Mouse (Mus musculus) Patski (cell line): Measurements from ENCODE around the gene Plau. TPM values are rescaled to one million over a fixed set of nuclear protein-coding genes. Genes with fewer than 3 reads are reported as not detected.

ENCODE experiments used
- ATAC-seq: fragments of 100-300 bp; one replicate; pipeline ENCODE4 v1.8.0; 2021
- CTCF ChIA-PET: fragments of 350-600 bp; sonication (Branson Sonifier 250); formaldehyde crosslinking; loops from one replicate; lab custom pipeline; 2022; ENCODE audit warnings: inconsistent platforms; lab: Charles Lee
- POLR2A ChIA-PET: fragments of 350-600 bp; sonication (Branson Sonifier 250); formaldehyde crosslinking; loops from one replicate; lab custom pipeline; 2022; ENCODE audit warnings: antibody characterized with exemption, inconsistent platforms; lab: Charles Lee
- DNase-seq: peaks from one replicate; pipeline ENCODE4 v3.0.0-alpha.2; 2011; ENCODE audit warnings: low read depth, low spot score
- H3K27me3 ChIP-seq: fragments of 371-371 bp; one replicate; pipeline ENCODE4 v1.5.1; 2021
- CTCF ChIP-seq: fragments of 100-300 bp; IDR thresholded peaks from one replicate; pipeline ENCODE4 v1.5.1; 2021
- in situ Hi-C: fragments of 300-500 bp; cut with MboI; formaldehyde crosslinking; loops from 3 replicates; pipeline ENCODE4 v1.11.1; 2018; ENCODE audit warnings: low pct_unique_long_range_greater_than_20kb, mixed read lengths
- polyA plus RNA-seq: library from polyadenylated mRNA; unstranded; gene quantifications from one replicate; pipeline ENCODE4 v1.2.3, GENCODE M21; 2021

The Plau gene
- polyA plus RNA-seq, 1 experiment from 2014 or later = 88.3 TPM

DNA sequence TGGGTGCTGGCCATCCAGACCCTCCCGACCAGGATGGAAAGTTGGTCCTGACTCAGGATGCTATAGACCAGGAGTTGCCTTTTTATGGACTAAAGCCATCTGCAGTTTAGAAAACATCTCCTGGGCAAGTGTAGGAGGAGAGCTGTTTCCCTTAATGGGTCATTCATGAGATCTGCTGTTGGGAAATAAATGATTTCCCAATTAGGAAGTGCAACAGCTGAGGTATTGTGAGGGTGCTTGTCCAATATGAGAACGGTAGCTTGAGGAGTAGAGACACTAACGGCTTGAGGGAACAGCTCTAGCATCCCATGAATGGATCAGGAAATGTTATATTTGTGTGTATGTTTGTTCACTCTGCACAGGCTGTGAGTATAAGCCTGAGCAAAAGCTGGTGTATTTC lies 6.2 kb downstream of the Plau start:
- no peak for TF ChIP-seq CTCF
- POLR2A ChIA-PET = interaction anchor here (0.8 kb wide), 1 partner anchor 21 kb away, joined by 3 read pairs; no protein-coding TSS in a partner anchor
- DNase-seq (no peak), ATAC-seq (no peak)
- CTCF ChIA-PET = interaction anchor here (1.0 kb wide), 1 partner anchor 39 kb away, joined by 3 read pairs; no protein-coding TSS in a partner anchor
- in situ Hi-C loops = no loop called here
- no peaks in the 10 kb centered on the region for H3K27me3 ChIP-seq

DNA sequence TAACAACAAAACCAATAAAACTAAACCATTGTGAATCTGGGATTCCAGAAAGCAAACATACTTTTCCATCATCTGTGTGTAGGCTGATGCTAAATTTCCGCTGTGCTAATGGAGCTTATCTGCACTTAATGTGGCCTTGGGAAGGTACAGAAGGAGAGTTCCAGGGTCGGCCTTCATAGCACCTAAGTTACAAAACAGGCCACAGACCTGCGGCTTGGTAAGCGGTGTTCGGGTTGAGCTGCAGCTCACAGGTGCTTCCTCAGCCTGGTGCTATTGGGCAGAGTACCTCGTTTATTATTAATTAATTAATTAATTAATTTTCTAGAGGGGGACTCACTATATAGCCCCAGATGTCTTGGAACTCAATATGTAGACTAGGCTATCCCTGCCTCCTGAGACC lies 7.7 kb downstream of the Plau start:
- no peak for ATAC-seq
- no peaks in the 10 kb centered on the region for H3K27me3 ChIP-seq
- POLR2A ChIA-PET = interaction anchor here (0.6 to 1.0 kb wide), 3 partner anchors 11 to 34 kb away, joined by 3 to 5 read pairs (median 3); no protein-coding TSS in a partner anchor
- DNase-seq = no peak
- CTCF ChIA-PET = interaction anchor here (1.2 kb wide), 1 partner anchor 41 kb away, joined by 6 read pairs; no protein-coding TSS in a partner anchor
- in situ Hi-C loops = no loop called here
- no peak for TF ChIP-seq CTCF

DNA sequence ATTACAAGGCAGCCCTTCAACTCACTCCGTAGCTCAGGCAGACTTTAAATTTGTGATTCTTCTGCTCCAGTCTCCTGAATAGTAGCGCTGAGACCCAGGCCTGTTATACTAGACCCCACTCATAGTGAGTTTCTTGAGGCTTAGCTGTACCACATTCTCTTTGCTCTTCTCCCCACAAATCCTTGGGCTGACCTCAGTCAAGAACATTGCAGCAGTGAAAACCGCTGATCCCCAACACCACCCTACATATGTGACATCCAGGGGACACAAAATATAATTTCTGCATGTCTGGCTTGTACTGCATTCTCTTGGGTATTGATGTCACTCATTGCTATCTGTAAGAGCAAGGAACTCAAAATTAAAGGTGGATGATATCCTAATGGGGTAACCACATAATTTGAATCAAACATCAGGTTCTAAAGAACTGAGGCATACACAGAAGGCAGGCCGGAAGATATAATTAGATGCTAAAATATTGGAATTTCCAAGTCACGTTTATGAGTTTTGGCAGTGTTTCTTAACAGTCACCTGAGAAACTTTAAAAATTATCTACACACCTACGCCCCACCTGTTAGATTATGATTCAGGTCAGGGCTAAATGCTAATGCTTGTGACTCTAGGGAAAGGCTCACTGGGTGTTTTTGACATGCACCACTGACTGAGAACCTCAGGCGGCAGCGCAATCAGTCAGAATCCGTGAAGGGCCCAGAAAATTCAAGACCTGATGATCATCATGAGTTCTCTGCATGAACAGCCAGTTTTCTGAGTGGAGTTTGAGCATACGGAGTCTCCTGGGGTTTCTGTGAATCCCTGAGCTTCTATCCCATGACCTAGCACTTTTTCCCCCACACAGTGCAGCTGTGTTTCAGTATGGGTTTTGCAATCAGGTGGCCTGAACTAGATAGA lies 8.5 kb downstream of the Plau start:
- ChIA-PET POLR2A (interaction anchor here (0.6 to 1.0 kb wide), 2 partner anchors 12 to 21 kb away, joined by 3 to 5 read pairs; no protein-coding TSS in a partner anchor), CTCF (interaction anchor here (1.2 to 2.0 kb wide), 4 partner anchors 14 to 42 kb away, joined by 3 to 6 read pairs (median 4); no protein-coding TSS in a partner anchor)
- TF ChIP-seq CTCF = no peak
- in situ Hi-C loops = no loop called here
- H3K27me3 ChIP-seq = no peaks in the 10 kb centered on the region
- no peak for ATAC-seq
- DNase-seq = no peak

DNA sequence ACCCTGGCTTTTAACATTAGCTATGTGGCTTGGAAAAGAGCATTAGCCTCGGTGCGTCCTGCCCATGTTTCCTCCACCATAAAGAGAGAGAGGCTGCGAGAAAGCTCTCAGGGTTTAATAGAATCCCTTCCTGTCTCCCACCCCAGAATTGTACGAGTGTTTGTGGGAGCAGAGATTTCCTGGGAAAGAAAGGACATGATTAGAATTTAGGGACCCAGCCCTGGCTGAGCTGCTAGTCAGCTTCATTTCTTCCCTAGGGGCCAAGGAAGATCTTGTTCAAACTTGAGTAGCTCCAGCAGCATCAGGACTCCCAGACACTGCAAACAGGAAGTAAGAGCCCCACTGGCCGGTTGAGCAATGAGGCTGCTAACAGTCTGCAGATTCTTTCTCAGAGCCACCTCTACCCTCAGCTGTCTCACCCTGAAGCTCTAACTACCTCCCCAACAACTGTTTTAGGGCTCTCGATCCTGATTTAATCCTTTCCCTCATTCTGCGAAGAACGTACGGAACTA lies 9.2 kb downstream of the Plau start:
- H3K27me3 ChIP-seq = no peaks in the 10 kb centered on the region
- CTCF ChIA-PET = interaction anchor here (1.2 to 2.0 kb wide), 4 partner anchors 13 to 43 kb away, joined by 3 to 6 read pairs (median 4); no protein-coding TSS in a partner anchor
- no peak for TF ChIP-seq CTCF
- POLR2A ChIA-PET = interaction anchor here (1.0 kb wide), 1 partner anchor 20 kb away, joined by 3 read pairs; no protein-coding TSS in a partner anchor
- DNase-seq = no peak
- no peak for ATAC-seq
- in situ Hi-C loops = no loop called here

DNA sequence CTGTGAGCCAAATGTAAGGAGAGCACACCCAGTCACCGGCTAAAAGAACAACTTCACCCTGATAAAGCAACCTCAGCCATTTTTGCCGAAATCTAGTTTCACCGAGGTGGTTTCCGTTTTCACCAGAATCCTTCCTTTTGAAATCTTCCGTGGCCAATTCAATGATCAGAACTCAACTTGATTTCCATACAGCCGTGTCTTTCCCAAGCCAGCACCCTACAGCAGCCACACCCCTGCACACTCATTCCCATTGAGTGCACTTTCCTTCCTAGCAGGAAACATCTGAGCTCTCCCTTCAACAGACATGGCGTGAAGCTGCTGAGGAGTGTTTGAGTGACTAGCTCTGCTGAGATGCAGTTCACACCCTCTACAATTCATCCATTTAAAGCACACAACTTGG lies 9.8 kb downstream of the Plau start:
- ATAC-seq (no peak), DNase-seq (no peak)
- TF ChIP-seq CTCF = no peak

DNA sequence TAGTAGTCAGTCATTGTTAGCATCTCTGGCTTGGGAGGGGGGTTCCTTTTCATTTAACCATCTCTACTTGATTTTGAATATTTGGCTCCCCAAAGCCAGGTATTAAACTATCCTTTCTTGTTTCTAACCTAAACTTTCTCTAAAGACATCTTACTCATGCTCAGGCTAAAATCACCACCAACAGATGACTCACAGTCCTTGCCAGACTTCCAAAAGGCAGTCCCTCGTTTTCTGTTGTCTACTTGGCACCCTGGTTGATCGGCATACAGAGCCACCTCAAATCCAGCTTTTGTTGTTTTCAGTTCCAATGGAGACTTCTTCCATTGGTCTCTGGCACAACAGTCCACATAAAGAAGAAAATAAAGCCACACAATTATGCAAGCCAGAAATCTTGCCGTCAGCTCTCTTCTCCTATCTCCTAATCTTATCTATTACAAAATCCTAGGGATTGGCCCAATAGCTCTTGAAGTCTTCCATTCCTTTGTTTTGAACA lies 11.2 kb downstream of the Plau start:
- CTCF ChIA-PET = no interaction called here

More for the DNA sequence above, 9.8 kb downstream of the Plau start:
- no peaks in the 10 kb centered on the region for H3K27me3 ChIP-seq
- in situ Hi-C loops = no loop called here
- ChIA-PET POLR2A (no interaction called here), CTCF (interaction anchor here (0.8 to 2.0 kb wide), 4 partner anchors 12 to 27 kb away, joined by 3 to 5 read pairs (median 4); no protein-coding TSS in a partner anchor)

DNA sequence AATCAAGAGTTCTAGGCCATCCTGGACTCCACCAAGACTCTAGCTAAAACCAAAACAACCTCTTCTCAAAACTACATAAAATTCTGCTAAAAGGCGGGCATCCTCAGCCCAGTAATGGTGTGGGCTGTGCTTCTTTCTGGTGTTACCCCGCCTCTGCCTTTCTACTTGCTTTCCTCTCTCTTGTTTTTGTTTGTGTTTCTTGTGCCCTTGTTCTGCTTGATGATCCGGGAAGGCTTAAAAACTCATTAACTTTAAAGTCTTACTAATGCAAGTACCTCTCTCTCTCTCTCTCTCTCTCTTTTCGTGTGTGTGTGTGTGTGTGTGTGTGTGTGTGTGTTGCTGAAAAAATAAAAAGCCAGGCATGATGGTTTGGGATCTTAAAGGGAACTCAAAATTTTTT lies 13.3 kb downstream of the Plau start:
- no peaks in the 10 kb centered on the region for H3K27me3 ChIP-seq
- no peak for TF ChIP-seq CTCF
- in situ Hi-C loops = no loop called here
- DNase-seq = no peak
- ATAC-seq = no peak
- POLR2A ChIA-PET = no interaction called here
- CTCF ChIA-PET = interaction anchor here (1.3 to 2.0 kb wide), 3 partner anchors 13 to 47 kb away, joined by 3 to 4 read pairs (median 3); no protein-coding TSS in a partner anchor

More for the DNA sequence above, 11.2 kb downstream of the Plau start:
- POLR2A ChIA-PET = no interaction called here
- in situ Hi-C loops = no loop called here
- H3K27me3 ChIP-seq = no peaks in the 10 kb centered on the region
- no peak for TF ChIP-seq CTCF
- DNase-seq = no peak
- no peak for ATAC-seq

DNA sequence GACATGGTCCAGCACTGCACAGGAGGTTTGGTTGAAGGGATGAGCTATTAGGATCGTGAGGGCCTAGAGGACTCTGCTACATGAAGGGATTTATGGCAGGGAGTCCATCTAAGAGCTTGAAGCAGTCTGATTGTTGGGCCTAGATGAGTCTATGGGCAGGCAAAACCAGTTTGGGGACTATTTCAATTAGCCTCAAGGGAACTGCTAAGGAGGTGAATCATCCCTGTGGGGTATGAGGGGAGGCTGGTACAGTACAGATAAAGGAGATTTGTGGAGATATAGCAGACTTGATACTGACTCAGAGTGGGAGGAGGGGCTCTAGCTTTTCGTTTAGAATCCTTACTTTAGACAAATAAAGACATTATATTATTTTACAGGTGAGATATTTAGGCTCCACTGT lies 14.0 kb downstream of the Plau start:
- ATAC-seq = no peak
- in situ Hi-C loops = no loop called here

DNA sequence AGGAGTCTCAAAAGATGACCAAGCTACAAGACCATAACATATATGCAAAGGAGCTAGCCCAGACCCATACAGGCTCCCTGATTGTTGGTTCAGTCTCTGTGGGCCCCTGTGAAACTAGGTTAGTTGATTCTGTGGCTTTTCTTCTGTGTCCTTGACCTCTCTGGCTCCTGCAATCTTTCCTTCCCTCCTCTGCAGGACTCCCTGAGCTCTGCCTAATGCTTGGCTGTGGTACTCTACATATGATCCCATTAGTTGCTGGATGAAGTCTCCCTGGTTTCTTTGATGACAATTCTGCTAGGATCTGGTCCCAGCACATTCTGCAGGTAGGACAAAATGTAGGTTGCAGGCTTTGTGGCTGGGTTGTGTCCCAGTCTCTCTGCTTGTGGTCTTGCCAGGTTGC lies 15.3 kb downstream of the Plau start:
- CTCF ChIA-PET = interaction anchor here (2.0 kb wide), 1 partner anchor 11 kb away, joined by 4 read pairs; no protein-coding TSS in a partner anchor
- POLR2A ChIA-PET = interaction anchor here (0.6 kb wide), 1 partner anchor 42 kb away, joined by 3 read pairs; no protein-coding TSS in a partner anchor
- ATAC-seq (no peak), DNase-seq (no peak)
- no peaks in the 10 kb centered on the region for H3K27me3 ChIP-seq
- in situ Hi-C loops = no loop called here
- TF ChIP-seq CTCF = no peak

More for the DNA sequence above, 14.0 kb downstream of the Plau start:
- CTCF ChIA-PET = interaction anchor here (1.5 to 2.0 kb wide), 2 partner anchors 12 to 47 kb away, joined by 3 to 4 read pairs; no protein-coding TSS in a partner anchor
- DNase-seq = no peak
- TF ChIP-seq CTCF = no peak
- no peaks in the 10 kb centered on the region for H3K27me3 ChIP-seq
- POLR2A ChIA-PET = no interaction called here

DNA sequence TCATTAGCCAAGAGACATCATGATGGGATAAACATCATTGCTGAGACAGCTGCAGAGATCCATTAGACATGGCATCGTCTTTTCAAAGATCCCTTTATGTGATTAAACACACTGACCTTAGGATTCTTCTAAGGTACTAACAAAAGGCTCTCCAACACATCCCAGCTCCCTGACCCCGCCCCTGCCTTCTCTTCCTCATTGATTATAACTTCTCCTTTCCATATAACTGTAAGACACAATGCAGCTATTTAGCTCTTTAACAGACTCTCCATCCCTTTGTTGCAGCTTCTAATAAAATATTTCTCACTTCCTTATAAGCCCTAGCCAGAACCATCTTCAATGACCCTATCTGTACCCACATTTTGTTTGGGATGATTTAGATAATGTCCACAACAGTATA lies 24.7 kb downstream of the Plau start:
- in situ Hi-C loops = no loop called here

More for the DNA sequence above, 24.7 kb downstream of the Plau start:
- ChIA-PET CTCF (interaction anchor here (1.0 kb wide), 1 partner anchor 56 kb away, joined by 3 read pairs; no protein-coding TSS in a partner anchor), POLR2A (no interaction called here)
- ATAC-seq (no peak), DNase-seq (no peak)
- H3K27me3 ChIP-seq = no peaks in the 10 kb centered on the region
- no peak for TF ChIP-seq CTCF
